Mouse (Mus musculus) midbrain, embryonic 12.5 days (tissue): ENCODE measurements around the gene Slc19a1. TPM values are rescaled to one million over a fixed set of nuclear protein-coding genes. Genes with fewer than 3 reads are reported as not detected.

ENCODE experiments used
- ATAC-seq: fragments of 200-750 bp; cut with Nextera tagmentation; 2 replicates; pipeline ENCODE4 v1.8.0; 2017; ENCODE audit warnings: low read depth, moderate TSS enrichment, moderate library complexity; ENCODE audit not compliant: low FRiP score
- H3K27ac ChIP-seq: fragments of 300-500 bp; sonication (generic); replicated peaks from 2 replicates; pipeline ENCODE4 v1.5.1; 2016; ENCODE audit warnings: mild to moderate bottlenecking
- H3K27me3 ChIP-seq: fragments of 300-500 bp; sonication (generic); 2 replicates; pipeline ENCODE4 v1.6.1; 2016; ENCODE audit warnings: mild to moderate bottlenecking
- H3K36me3 ChIP-seq: fragments of 300-500 bp; sonication (generic); 2 replicates; pipeline ENCODE4 v1.6.1; 2016
- H3K4me1 ChIP-seq: fragments of 300-500 bp; sonication (generic); 2 replicates; pipeline ENCODE4 v1.6.1; 2016
- H3K4me2 ChIP-seq: fragments of 300-500 bp; sonication (generic); replicated peaks from 2 replicates; pipeline ENCODE4 v1.6.1; 2016; ENCODE audit warnings: mild to moderate bottlenecking, moderate library complexity
- H3K4me3 ChIP-seq: fragments of 300-500 bp; sonication (generic); 2 replicates; pipeline ENCODE4 v1.5.1; 2016; ENCODE audit warnings: mild to moderate bottlenecking
- H3K9ac ChIP-seq: fragments of 300-500 bp; sonication (generic); replicated peaks from 2 replicates; pipeline ENCODE4 v1.6.1; 2016; ENCODE audit warnings: mild to moderate bottlenecking, moderate library complexity
- H3K9me3 ChIP-seq: fragments of 300-500 bp; sonication (generic); 2 replicates; pipeline ENCODE4 v1.6.1; 2016; ENCODE audit warnings: mild to moderate bottlenecking
- WGBS: fragments of 180-500 bp; shearing (Covaris S2); methylation state at CpG from one replicate; pipeline ENCODE4 v1.1.7; 2016; 5-methylcytosine and 5-hydroxymethylcytosine counted together
- polyA plus RNA-seq: library from polyadenylated mRNA; unstranded; fragments of >200 nt; fragmentation: Nextera tagmentation; extraction: Ambion mirVana; gene quantifications from 2 replicates; pipeline ENCODE4 v1.2.1, GENCODE M21; 2016

Slc19a1 gene
- polyA plus RNA-seq, 1 experiment from 2014 or later: 33.6 TPM

- Histone ChIP-seq H3K36me3 (peaks cover 22% of the 10 kb centered on the region), H3K9ac (no peak overlapping the region), H3K4me3 (no peak overlapping the region), H3K9me3 (no peaks in the 10 kb centered on the region), H3K27ac (no peak overlapping the region), H3K4me1 (no peaks in the 10 kb centered on the region), H3K4me2 (no peak overlapping the region), H3K27me3 (no peaks in the 10 kb centered on the region)
- 92% methylated on average over 8 of the region's 8 CpGs for WGBS
- ATAC-seq: no peak
Observed at GRCm38 (mm10) chr10:77078961-77079360, 46.9 kb downstream of the Slc19a1 start.

GRCm38 (mm10) chr10:77082453-77082852 lies 50.4 kb downstream of the Slc19a1 start:
- H3K27me3 ChIP-seq: no peaks in the 10 kb centered on the region
- H3K4me1 ChIP-seq: no peaks in the 10 kb centered on the region
- peaks cover 19% of the 10 kb centered on the region for H3K36me3 ChIP-seq
- ATAC-seq: no peak
- H3K4me2 ChIP-seq: no peak overlapping the region
- H3K9me3 ChIP-seq: no peaks in the 10 kb centered on the region
- no peak overlapping the region for H3K4me3 ChIP-seq
- H3K9ac ChIP-seq: no peak overlapping the region
- 33% methylated on average over 3 of the region's 3 CpGs for WGBS
- H3K27ac ChIP-seq: no peak overlapping the region

- Histone ChIP-seq H3K36me3 (peaks cover 15% of the 10 kb centered on the region), H3K9me3 (no peaks in the 10 kb centered on the region), H3K4me1 (no peaks in the 10 kb centered on the region), H3K4me2 (no peak overlapping the region), H3K27me3 (no peaks in the 10 kb centered on the region), H3K4me3 (no peak overlapping the region), H3K27ac (0 out of 2 replicates have a peak overlapping the region, but pooled peaks have one; percentile 35), H3K9ac (no peak overlapping the region)
- WGBS: 76% methylated on average over 5 of the region's 5 CpGs
- ATAC-seq: no peak
Observed at GRCm38 (mm10) chr10:77082921-77083320, 50.9 kb downstream of the Slc19a1 start.

- Histone ChIP-seq H3K4me1 (0 out of 2 replicates have a peak, but pooled peaks cover 5% of the 10 kb centered on the region), H3K9me3 (no peaks in the 10 kb centered on the region), H3K27ac (no peak overlapping the region), H3K4me3 (no peak overlapping the region), H3K36me3 (peaks cover 8% of the 10 kb centered on the region), H3K27me3 (no peaks in the 10 kb centered on the region), H3K4me2 (no peak overlapping the region), H3K9ac (no peak overlapping the region)
- 84% methylated on average over 1 of the region's 1 CpGs for WGBS
- no peak for ATAC-seq
Observed at GRCm38 (mm10) chr10:77084568-77084967, 52.5 kb downstream of the Slc19a1 start.

- Histone ChIP-seq H3K4me3 (0 out of 2 replicates have a peak overlapping the region, but pooled peaks have one; percentile 12), H3K9me3 (peaks cover 7% of the 10 kb centered on the region; the same call in 1 of the 2 replicates), H3K9ac (no peak overlapping the region), H3K4me1 (0 out of 2 replicates have a peak, but pooled peaks cover 5% of the 10 kb centered on the region), H3K27me3 (no peaks in the 10 kb centered on the region), H3K27ac (no peak overlapping the region), H3K4me2 (peak overlapping the region; percentile 18; the same call in 1 of the 2 replicates), H3K36me3 (peaks cover 11% of the 10 kb centered on the region)
- ATAC-seq: no peak
- 22% methylated on average over 8 of the region's 8 CpGs for WGBS
Observed at GRCm38 (mm10) chr10:77089336-77089735, 57.3 kb downstream of the Slc19a1 start.

GRCm38 (mm10) chr10:77090063-77090462 lies 58.0 kb downstream of the Slc19a1 start:
- Histone ChIP-seq H3K9me3 (peaks cover 7% of the 10 kb centered on the region; the same call in 1 of the 2 replicates), H3K36me3 (peaks cover 11% of the 10 kb centered on the region), H3K4me2 (no peak overlapping the region), H3K27me3 (no peaks in the 10 kb centered on the region), H3K9ac (no peak overlapping the region), H3K4me1 (0 out of 2 replicates have a peak, but pooled peaks cover 5% of the 10 kb centered on the region), H3K27ac (no peak overlapping the region), H3K4me3 (no peak overlapping the region)
- WGBS: 76% methylated on average over 5 of the region's 5 CpGs
- no peak for ATAC-seq

- Histone ChIP-seq H3K9ac (no peak overlapping the region), H3K4me1 (0 out of 2 replicates have a peak, but pooled peaks cover 5% of the 10 kb centered on the region), H3K27me3 (no peaks in the 10 kb centered on the region), H3K4me2 (no peak overlapping the region), H3K9me3 (peaks cover 7% of the 10 kb centered on the region; the same call in 1 of the 2 replicates), H3K36me3 (peaks cover 8% of the 10 kb centered on the region), H3K4me3 (no peak overlapping the region), H3K27ac (no peak overlapping the region)
- 80% methylated on average over 4 of the region's 4 CpGs for WGBS
- ATAC-seq: no peak
Observed at GRCm38 (mm10) chr10:77091538-77092097, 59.6 kb downstream of the Slc19a1 start.

- Histone ChIP-seq H3K36me3 (peaks cover 3% of the 10 kb centered on the region; the same call in 1 of the 2 replicates), H3K4me2 (no peak overlapping the region), H3K4me1 (peaks cover 16% of the 10 kb centered on the region), H3K9me3 (peaks cover 7% of the 10 kb centered on the region; the same call in 1 of the 2 replicates), H3K27ac (no peak overlapping the region), H3K27me3 (no peaks in the 10 kb centered on the region), H3K9ac (no peak overlapping the region), H3K4me3 (no peak overlapping the region)
- ATAC-seq: no peak
Observed at GRCm38 (mm10) chr10:77093817-77094216, 61.8 kb downstream of the Slc19a1 start.

- H3K27ac ChIP-seq: no peak overlapping the region
- 95% methylated on average over 3 of the region's 3 CpGs for WGBS
- no peak for ATAC-seq
- no peak overlapping the region for H3K4me3 ChIP-seq
- H3K4me2 ChIP-seq: no peak overlapping the region
- peaks cover 7% of the 10 kb centered on the region; the same call in 1 of the 2 replicates for H3K9me3 ChIP-seq
- no peaks in the 10 kb centered on the region for H3K27me3 ChIP-seq
- no peak overlapping the region for H3K9ac ChIP-seq
- peaks cover 11% of the 10 kb centered on the region for H3K4me1 ChIP-seq
- H3K36me3 ChIP-seq: peaks cover 3% of the 10 kb centered on the region; the same call in 1 of the 2 replicates
Observed at GRCm38 (mm10) chr10:77095666-77096065, 63.6 kb downstream of the Slc19a1 start.

GRCm38 (mm10) chr10:77097006-77097889 lies 65.2 kb downstream of the Slc19a1 start:
- Histone ChIP-seq H3K4me2 (no peak overlapping the region), H3K27me3 (no peaks in the 10 kb centered on the region), H3K9ac (no peak overlapping the region), H3K36me3 (peaks cover 3% of the 10 kb centered on the region; the same call in 1 of the 2 replicates), H3K4me3 (no peak overlapping the region), H3K9me3 (peaks cover 7% of the 10 kb centered on the region; the same call in 1 of the 2 replicates), H3K27ac (no peak overlapping the region), H3K4me1 (peaks cover 11% of the 10 kb centered on the region)
- no peak for ATAC-seq
- 59% methylated on average over 12 of the region's 12 CpGs for WGBS

GRCm38 (mm10) chr10:77097890-77098200 lies 65.8 kb downstream of the Slc19a1 start:
- Histone ChIP-seq H3K4me3 (no peak overlapping the region), H3K27ac (no peak overlapping the region), H3K4me2 (no peak overlapping the region), H3K9me3 (peaks cover 6% of the 10 kb centered on the region; the same call in 1 of the 2 replicates), H3K36me3 (peaks cover 3% of the 10 kb centered on the region; the same call in 1 of the 2 replicates), H3K9ac (no peak overlapping the region), H3K4me1 (peaks cover 11% of the 10 kb centered on the region), H3K27me3 (no peaks in the 10 kb centered on the region)
- 86% methylated on average over 4 of the region's 4 CpGs for WGBS
- no peak for ATAC-seq

GRCm38 (mm10) chr10:77098619-77099018 lies 66.6 kb downstream of the Slc19a1 start:
- no peak for ATAC-seq
- peaks cover 11% of the 10 kb centered on the region for H3K4me1 ChIP-seq
- WGBS: 85% methylated on average over 2 of the region's 2 CpGs
- H3K4me2 ChIP-seq: no peak overlapping the region
- no peak overlapping the region for H3K27ac ChIP-seq
- H3K4me3 ChIP-seq: no peak overlapping the region
- no peaks in the 10 kb centered on the region for H3K27me3 ChIP-seq
- no peaks in the 10 kb centered on the region for H3K36me3 ChIP-seq
- no peaks in the 10 kb centered on the region for H3K9me3 ChIP-seq
- no peak overlapping the region for H3K9ac ChIP-seq
